Mouse (Mus musculus): ENCODE measurements around the gene Cox7a2l. TPM values are rescaled to one million over a fixed set of nuclear protein-coding genes. Genes with fewer than 3 reads are reported as not detected.

The Cox7a2l gene
- polyA plus RNA-seq, 1 experiment = 297 TPM

GRCm38 (mm10) chr17:83526624-83527532 is 9.7 kb upstream of the Cox7a2l start:
- Histone ChIP-seq H3K27ac (ENCODE audit: insufficient read depth, low read length) (no peak overlapping the region), H3K4me1 (ENCODE audit: control insufficient read depth, insufficient read depth, low read length) (peaks cover 6% of the 10 kb centered on the region; the same call in 1 of the 2 replicates), H3K4me3 (ENCODE audit: insufficient read depth, low read length) (no peak overlapping the region)
- TF ChIP-seq CTCF (IDR thresholded peaks at IDR 0.05; ENCODE audit: borderline replicate concordance, insufficient read depth, low read length) (no peak), POLR2A (IDR thresholded peaks at IDR 0.05; ENCODE audit: low read depth, low read length) (peak; percentile 34; the same call in 1 of the 2 replicates)

- H3K4me3 ChIP-seq (ENCODE audit: insufficient read depth, low read length) = no peak overlapping the region
- H3K27ac ChIP-seq (ENCODE audit: insufficient read depth, low read length) = no peak overlapping the region
- TF ChIP-seq POLR2A (IDR thresholded peaks at IDR 0.05; ENCODE audit: low read depth, low read length) (no peak), CTCF (IDR thresholded peaks at IDR 0.05; ENCODE audit: borderline replicate concordance, insufficient read depth, low read length) (no peak)
- peaks cover 6% of the 10 kb centered on the region; the same call in 1 of the 2 replicates for H3K4me1 ChIP-seq (ENCODE audit: control insufficient read depth, insufficient read depth, low read length)
Measured at GRCm38 (mm10) chr17:83526091-83526561, 9.0 kb upstream of the Cox7a2l start.

DNA sequence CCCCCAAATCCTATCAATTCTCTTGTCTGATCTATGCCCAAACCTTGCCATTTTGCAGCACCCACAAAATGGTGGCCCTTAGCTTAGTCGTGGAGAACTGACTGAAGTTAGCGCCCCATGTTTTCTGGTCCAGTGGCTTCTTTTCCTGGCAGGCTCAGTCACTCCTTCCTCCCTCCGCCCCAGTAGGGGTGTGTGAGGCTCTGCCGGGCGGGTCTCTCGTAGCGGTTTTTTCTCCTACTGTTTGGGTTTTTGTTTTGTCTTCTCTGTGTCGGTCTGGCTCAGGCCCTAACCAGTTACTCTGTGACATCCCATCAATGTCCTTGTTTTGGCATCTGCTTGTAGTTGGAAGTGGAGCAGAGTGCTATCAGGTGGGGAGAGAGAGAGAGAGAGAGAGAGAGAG is 8.5 kb upstream of the Cox7a2l start:
- no peak overlapping the region for H3K27ac ChIP-seq (ENCODE audit: insufficient read depth, low read length)
- TF ChIP-seq POLR2A (IDR thresholded peaks at IDR 0.05; ENCODE audit: low read depth, low read length) (no peak), CTCF (IDR thresholded peaks at IDR 0.05; ENCODE audit: borderline replicate concordance, insufficient read depth, low read length) (no peak)

DNA sequence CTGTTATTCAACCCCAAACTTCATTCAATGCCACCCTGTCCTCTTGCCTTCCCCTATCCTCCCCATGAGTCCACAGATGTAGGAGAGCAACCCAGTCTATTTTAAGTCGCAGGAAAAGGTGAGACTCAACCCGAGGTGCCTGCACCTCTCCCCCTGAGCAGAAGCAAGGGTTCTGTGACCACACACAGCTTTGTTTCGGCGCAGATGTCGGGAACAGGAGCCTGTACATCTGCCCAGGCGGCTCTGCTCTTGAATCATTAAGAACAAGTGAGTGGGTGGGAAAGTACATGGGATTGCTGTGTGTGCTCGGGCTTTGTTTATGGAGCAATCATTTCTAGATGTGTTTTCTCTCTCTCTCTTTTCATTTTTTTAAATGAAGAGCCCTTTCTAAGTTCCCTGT is 7.6 kb upstream of the Cox7a2l start:
- H3K27ac ChIP-seq (ENCODE audit: insufficient read depth, low read length) = no peak overlapping the region
- peaks cover 6% of the 10 kb centered on the region; the same call in 1 of the 2 replicates for H3K4me1 ChIP-seq (ENCODE audit: control insufficient read depth, insufficient read depth, low read length)
- TF ChIP-seq POLR2A (IDR thresholded peaks at IDR 0.05; ENCODE audit: low read depth, low read length) (no peak), CTCF (IDR thresholded peaks at IDR 0.05; ENCODE audit: borderline replicate concordance, insufficient read depth, low read length) (no peak)
- H3K4me3 ChIP-seq (ENCODE audit: insufficient read depth, low read length) = no peak overlapping the region

More for the DNA sequence above, 8.5 kb upstream of the Cox7a2l start:
- H3K4me1 ChIP-seq (ENCODE audit: control insufficient read depth, insufficient read depth, low read length) = peaks cover 6% of the 10 kb centered on the region; the same call in 1 of the 2 replicates
- H3K4me3 ChIP-seq (ENCODE audit: insufficient read depth, low read length) = no peak overlapping the region

DNA sequence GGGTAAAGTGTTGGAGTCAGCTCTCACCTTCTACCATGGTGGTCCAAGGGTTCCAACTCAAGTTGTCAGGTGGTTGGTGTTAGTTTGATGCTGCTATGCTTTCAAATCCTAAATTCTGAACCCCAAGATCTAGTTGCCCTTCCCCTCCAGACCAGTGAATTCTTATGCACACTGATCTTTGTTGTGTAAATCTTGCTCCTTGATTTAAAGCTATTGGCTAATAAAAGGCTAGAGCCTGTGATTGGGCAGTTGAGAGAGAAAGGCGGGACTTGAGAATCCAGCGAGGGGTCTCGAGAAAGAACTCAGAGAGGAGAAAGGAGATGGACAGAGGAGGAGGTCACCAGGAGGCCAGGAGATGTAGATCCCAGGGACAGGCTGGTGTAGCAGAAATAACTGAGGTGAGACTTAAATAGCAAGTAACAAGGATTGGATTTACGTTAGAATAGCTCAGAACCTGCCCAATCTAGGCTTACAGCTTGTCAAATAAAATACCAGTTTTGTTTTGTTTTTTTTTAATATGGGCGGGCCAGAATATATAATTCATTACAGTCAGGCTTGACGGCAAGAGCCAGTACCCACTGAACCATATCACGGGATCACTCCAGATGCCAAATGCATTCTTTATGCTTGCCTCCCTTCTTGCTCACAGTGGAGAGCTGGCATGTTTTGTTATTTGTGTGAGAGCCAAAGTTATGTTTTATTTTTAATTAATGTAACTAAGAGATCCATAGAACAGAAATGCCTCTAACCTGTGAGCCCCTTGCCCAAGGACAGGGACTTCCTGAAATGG is 5.7 kb upstream of the Cox7a2l start:
- Histone ChIP-seq H3K4me1 (ENCODE audit: control insufficient read depth, insufficient read depth, low read length) (peaks cover 4% of the 10 kb centered on the region; the same call in 1 of the 2 replicates), H3K4me3 (ENCODE audit: insufficient read depth, low read length) (no peak overlapping the region), H3K27ac (ENCODE audit: insufficient read depth, low read length) (no peak overlapping the region)
- TF ChIP-seq CTCF (IDR thresholded peaks at IDR 0.05; ENCODE audit: borderline replicate concordance, insufficient read depth, low read length) = no peak
- no peak for TF ChIP-seq POLR2A (IDR thresholded peaks at IDR 0.05; ENCODE audit: low read depth, low read length)

DNA sequence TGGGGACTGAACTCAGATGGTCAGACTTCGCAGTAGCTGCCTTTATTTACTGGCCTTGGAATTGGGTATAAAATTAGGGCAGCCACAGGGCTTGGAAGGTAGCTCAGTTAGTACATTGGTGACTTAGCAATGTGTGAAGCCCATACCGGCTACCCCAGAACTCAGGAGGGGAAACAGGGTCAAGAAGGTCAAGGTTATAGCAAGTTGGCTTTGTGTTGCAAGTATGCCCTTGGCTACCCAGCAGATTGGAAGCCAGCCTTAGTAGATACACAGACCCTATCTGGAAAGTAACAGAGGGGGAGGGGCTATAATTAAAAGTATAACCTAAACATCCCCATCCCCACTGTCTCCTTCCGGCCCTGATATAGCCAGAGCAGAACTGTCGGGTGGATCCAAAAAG is 4.8 kb upstream of the Cox7a2l start:
- TF ChIP-seq POLR2A (IDR thresholded peaks at IDR 0.05; ENCODE audit: low read depth, low read length) (no peak), CTCF (IDR thresholded peaks at IDR 0.05; ENCODE audit: borderline replicate concordance, insufficient read depth, low read length) (no peak)
- H3K4me3 ChIP-seq (ENCODE audit: insufficient read depth, low read length) = no peak overlapping the region
- H3K4me1 ChIP-seq (ENCODE audit: control insufficient read depth, insufficient read depth, low read length) = no peaks in the 10 kb centered on the region
- no peak overlapping the region for H3K27ac ChIP-seq (ENCODE audit: insufficient read depth, low read length)

- peaks cover 2% of the 10 kb centered on the region; the same call in 1 of the 2 replicates for H3K4me1 ChIP-seq (ENCODE audit: control insufficient read depth, insufficient read depth, low read length)
- peak overlapping the region; percentile 99 for H3K4me3 ChIP-seq (ENCODE audit: insufficient read depth, low read length)
- TF ChIP-seq POLR2A (IDR thresholded peaks at IDR 0.05; ENCODE audit: low read depth, low read length) (peak; percentile 74), CTCF (IDR thresholded peaks at IDR 0.05; ENCODE audit: borderline replicate concordance, insufficient read depth, low read length) (no peak)
- peak overlapping the region; percentile 24; the same call in 1 of the 2 replicates for H3K27ac ChIP-seq (ENCODE audit: insufficient read depth, low read length)
Measured at GRCm38 (mm10) chr17:83514213-83514701, 2.9 kb downstream of the Cox7a2l start.

GRCm38 (mm10) chr17:83513655-83514212 is 3.4 kb downstream of the Cox7a2l start:
- Histone ChIP-seq H3K4me1 (ENCODE audit: control insufficient read depth, insufficient read depth, low read length) (peaks cover 2% of the 10 kb centered on the region; the same call in 1 of the 2 replicates), H3K4me3 (ENCODE audit: insufficient read depth, low read length) (peak overlapping the region; percentile 99), H3K27ac (ENCODE audit: insufficient read depth, low read length) (no peak overlapping the region)
- TF ChIP-seq POLR2A (IDR thresholded peaks at IDR 0.05; ENCODE audit: low read depth, low read length) (no peak), CTCF (IDR thresholded peaks at IDR 0.05; ENCODE audit: borderline replicate concordance, insufficient read depth, low read length) (no peak)

DNA sequence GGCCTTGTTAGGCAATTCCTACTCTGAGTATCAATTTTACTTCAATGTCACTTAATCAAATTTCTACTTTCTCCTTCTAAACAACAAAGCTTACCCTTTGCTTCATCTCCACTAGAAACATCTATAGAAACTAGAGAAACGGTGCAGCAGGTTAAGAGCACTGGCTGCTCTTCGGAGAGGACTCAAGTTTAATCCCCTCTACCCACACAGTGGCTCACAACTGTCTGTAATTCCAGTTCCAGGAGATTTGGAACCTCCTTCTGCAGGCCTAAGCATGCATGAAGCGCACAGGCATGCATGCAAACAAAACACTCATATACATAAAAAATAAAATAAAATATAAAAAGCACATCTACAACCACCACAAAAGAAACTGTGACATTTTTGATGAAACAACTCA is 5.0 kb downstream of the Cox7a2l start:
- Histone ChIP-seq H3K4me3 (ENCODE audit: insufficient read depth, low read length) (0 out of 2 replicates have a peak overlapping the region, but pooled peaks have one; percentile 99), H3K27ac (ENCODE audit: insufficient read depth, low read length) (no peak overlapping the region), H3K4me1 (ENCODE audit: control insufficient read depth, insufficient read depth, low read length) (peaks cover 2% of the 10 kb centered on the region; the same call in 1 of the 2 replicates)
- TF ChIP-seq CTCF (IDR thresholded peaks at IDR 0.05; ENCODE audit: borderline replicate concordance, insufficient read depth, low read length) (no peak), POLR2A (IDR thresholded peaks at IDR 0.05; ENCODE audit: low read depth, low read length) (no peak)
